Mouse (Mus musculus) erythroblast, embryonic 14.5 days (primary cell): ENCODE results near the gene Gapvd1.

Experiments
- GATA1 ChIP-seq: IDR thresholded peaks from 2 replicates; pipeline ENCODE4 v1.6.1; 2012; ENCODE audit warnings: low read length, inconsistent platforms, mixed read lengths
- TAL1 ChIP-seq: IDR thresholded peaks from 3 replicates; pipeline ENCODE4 v1.6.1; 2012; ENCODE audit warnings: low read length, inconsistent platforms, mixed read lengths

- TF ChIP-seq GATA1 (no peak), TAL1 (no peak)
Measured at GRCm38 (mm10) chr2:34770951-34771350, 15.9 kb upstream of the Gapvd1 start.
